Mouse (Mus musculus): Measurements from ENCODE around the gene Ldlrap1. TPM values are rescaled to one million over a fixed set of nuclear protein-coding genes. Genes with fewer than 3 reads are reported as not detected.

The Ldlrap1 gene
- total RNA-seq, 2 experiments from 2014 or later = 2.4 to 3.4 TPM

- DNase-seq (ENCODE audit: extremely low spot score in 1 of 2, low spot score in 2 of 2) = no peak
- intact Hi-C loops (cut with DNase I) = no loop called here
Observed at GRCm38 (mm10) chr4:134756953-134757352, 10.9 kb downstream of the Ldlrap1 start.

GRCm38 (mm10) chr4:134754941-134755340, 12.9 kb downstream of the Ldlrap1 start:
- intact Hi-C loops (cut with DNase I) = no loop called here

GRCm38 (mm10) chr4:134754371-134754770, 13.5 kb downstream of the Ldlrap1 start:
- DNase-seq (ENCODE audit: extremely low spot score in 1 of 2, low spot score in 2 of 2) = no peak
- intact Hi-C loops (cut with DNase I) = no loop called here

More at GRCm38 (mm10) chr4:134754941-134755340, 12.9 kb downstream of the Ldlrap1 start:
- no peak for DNase-seq (ENCODE audit: extremely low spot score in 1 of 2, low spot score in 2 of 2)

GRCm38 (mm10) chr4:134753516-134754261, 14.1 kb downstream of the Ldlrap1 start:
- DNase-seq (ENCODE audit: extremely low spot score in 1 of 2, low spot score in 2 of 2) = no peak
- intact Hi-C loops (cut with DNase I) = no loop called here

- intact Hi-C loops (cut with DNase I) = no loop called here
- no peak for DNase-seq (ENCODE audit: extremely low spot score in 1 of 2, low spot score in 2 of 2)
Observed at GRCm38 (mm10) chr4:134752911-134753426, 14.9 kb downstream of the Ldlrap1 start.

GRCm38 (mm10) chr4:134751682-134752380, 16.0 kb downstream of the Ldlrap1 start:
- no peak for DNase-seq (ENCODE audit: extremely low spot score in 1 of 2, low spot score in 2 of 2)
- intact Hi-C loops (cut with DNase I) = no loop called here

- intact Hi-C loops (cut with DNase I) = no loop called here
Observed at GRCm38 (mm10) chr4:134750825-134751224, 17.0 kb downstream of the Ldlrap1 start.

GRCm38 (mm10) chr4:134750263-134750662, 17.6 kb downstream of the Ldlrap1 start:
- DNase-seq (ENCODE audit: extremely low spot score in 1 of 2, low spot score in 2 of 2) = no peak
- intact Hi-C loops (cut with DNase I) = no loop called here

More at GRCm38 (mm10) chr4:134750825-134751224, 17.0 kb downstream of the Ldlrap1 start:
- DNase-seq (ENCODE audit: extremely low spot score in 1 of 2, low spot score in 2 of 2) = no peak

- intact Hi-C loops (cut with DNase I) = no loop called here
- DNase-seq (ENCODE audit: extremely low spot score in 1 of 2, low spot score in 2 of 2) = no peak
Observed at GRCm38 (mm10) chr4:134749301-134750030, 18.4 kb downstream of the Ldlrap1 start.

- peak in 1 of 2 experiments; percentile 20 for DNase-seq (ENCODE audit: extremely low spot score in 1 of 2, low spot score in 2 of 2)
- intact Hi-C loops (cut with DNase I) = no loop called here
Observed at GRCm38 (mm10) chr4:134745900-134746661, 21.7 kb downstream of the Ldlrap1 start.

- DNase-seq (ENCODE audit: extremely low spot score in 1 of 2, low spot score in 2 of 2) = no peak
- intact Hi-C loops (cut with DNase I) = no loop called here
Observed at GRCm38 (mm10) chr4:134743881-134744633, 23.8 kb downstream of the Ldlrap1 start.

- DNase-seq (ENCODE audit: extremely low spot score in 1 of 2, low spot score in 2 of 2) = no peak
- intact Hi-C loops (cut with DNase I) = no loop called here
Observed at GRCm38 (mm10) chr4:134741949-134742348, 25.9 kb downstream of the Ldlrap1 start.

GRCm38 (mm10) chr4:134740186-134740585, 27.6 kb downstream of the Ldlrap1 start:
- intact Hi-C loops (cut with DNase I) = no loop called here
- no peak for DNase-seq (ENCODE audit: extremely low spot score in 1 of 2, low spot score in 2 of 2)

GRCm38 (mm10) chr4:134739530-134739929, 28.3 kb downstream of the Ldlrap1 start:
- no peak for DNase-seq (ENCODE audit: extremely low spot score in 1 of 2, low spot score in 2 of 2)
- intact Hi-C loops (cut with DNase I) = no loop called here

GRCm38 (mm10) chr4:134737365-134737910, 30.4 kb downstream of the Ldlrap1 start:
- intact Hi-C loops (cut with DNase I) = no loop called here

GRCm38 (mm10) chr4:134736147-134736546, 31.7 kb downstream of the Ldlrap1 start:
- DNase-seq (ENCODE audit: extremely low spot score in 1 of 2, low spot score in 2 of 2) = peak in 1 of 2 experiments; percentile 38
- intact Hi-C loops (cut with DNase I) = no loop called here

More at GRCm38 (mm10) chr4:134737365-134737910, 30.4 kb downstream of the Ldlrap1 start:
- no peak for DNase-seq (ENCODE audit: extremely low spot score in 1 of 2, low spot score in 2 of 2)

GRCm38 (mm10) chr4:134734629-134735081, 33.2 kb downstream of the Ldlrap1 start:
- intact Hi-C loops (cut with DNase I) = no loop called here
- DNase-seq (ENCODE audit: extremely low spot score in 1 of 2, low spot score in 2 of 2) = peak in 1 of 2 experiments; percentile 78
